Mouse (Mus musculus) liver, adult 2 months (tissue): ENCODE results near the gene Gm17482.

Experiments used
- CTCF ChIP-seq: fragments of 200-500 bp; IDR thresholded peaks from 2 replicates; pipeline ENCODE4 v1.5.1; 2011; ENCODE audit warnings: low read depth, low read length, control low read depth
- POLR2A ChIP-seq: fragments of 200-500 bp; IDR thresholded peaks from 2 replicates; pipeline ENCODE4 v1.6.1; 2011; ENCODE audit warnings: low read length, control low read depth; ENCODE audit not compliant: insufficient read depth; ENCODE audit errors: extremely low read depth

DNA sequence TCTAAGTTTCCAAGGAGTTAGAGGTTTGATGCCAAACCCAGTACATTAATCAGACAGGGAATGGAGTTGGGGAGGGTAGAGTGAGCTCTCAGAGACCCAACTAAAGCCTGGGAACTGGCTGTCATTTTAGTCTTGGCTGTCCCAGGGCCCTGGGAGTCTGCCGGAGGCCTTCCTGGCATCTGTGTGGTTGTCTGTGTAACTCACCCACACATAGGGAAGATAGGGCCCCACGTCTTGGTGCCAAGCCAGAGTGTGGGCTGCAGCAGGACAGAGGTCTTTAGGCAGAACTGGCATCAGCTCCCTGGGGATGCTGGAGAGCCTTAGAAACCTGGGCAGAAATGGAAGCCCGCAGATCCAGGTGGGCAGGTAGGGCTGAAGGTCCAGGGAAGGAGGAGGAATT is 14.8 kb downstream of the Gm17482 start:
- TF ChIP-seq CTCF: no peak
- no peak for TF ChIP-seq POLR2A
